Mouse (Mus musculus) thymus, adult 18-20 months (tissue): Measurements from ENCODE around the gene Dmrta1.
"Not testable (repeated sequence)": the region's sequence is repeated elsewhere in the genome, so short reads cannot be mapped to it uniquely, and the experiment has no call there.

Experiments
- DNase-seq, 2 experiments: peaks; one replicate each; pipeline ENCODE4 v3.0.0; 2022; ENCODE audit warnings: mixed read lengths in 2 of 2

Gene Dmrta1

GRCm38 (mm10) chr4:89679195-89679594 lies at the start of gene Dmrta1:
TSS of gene Dmrta1 (plus strand) at chr4:89679436.
- DNase-seq = no peak

DNA sequence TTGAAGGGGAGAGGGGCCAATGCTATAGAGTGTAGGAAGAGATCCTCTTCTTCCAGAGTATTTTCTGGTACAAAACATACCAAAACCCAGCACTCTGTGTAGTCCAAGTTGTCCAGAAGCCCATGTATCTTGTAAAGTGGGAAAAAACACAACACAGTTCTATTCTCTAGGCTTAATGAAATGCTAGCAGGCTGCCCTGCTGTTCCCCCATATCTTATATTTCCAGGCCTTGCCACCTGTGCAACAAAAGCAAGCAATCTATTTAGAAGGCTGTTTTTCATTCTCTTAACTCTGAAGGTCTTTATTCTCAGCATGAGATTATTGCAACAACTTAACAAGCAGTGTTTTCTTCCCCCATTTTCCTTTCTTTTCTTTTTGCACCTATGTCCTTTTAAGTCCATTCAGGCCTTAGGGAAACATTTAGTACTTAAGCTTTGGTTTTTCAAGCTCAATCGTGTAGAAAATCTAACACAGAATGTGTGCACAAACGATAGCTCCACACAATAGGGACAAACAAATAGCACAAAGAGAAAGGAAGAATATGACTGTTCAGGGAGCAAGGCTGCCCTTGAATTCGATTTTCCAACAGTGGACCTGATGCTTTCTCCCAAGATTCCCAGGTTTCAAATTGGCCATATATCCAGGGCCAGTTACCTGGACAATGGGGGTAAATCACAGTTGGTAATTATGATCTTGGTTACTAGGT lies 48.7 kb upstream of the Dmrta1 start:
- no peak for DNase-seq

DNA sequence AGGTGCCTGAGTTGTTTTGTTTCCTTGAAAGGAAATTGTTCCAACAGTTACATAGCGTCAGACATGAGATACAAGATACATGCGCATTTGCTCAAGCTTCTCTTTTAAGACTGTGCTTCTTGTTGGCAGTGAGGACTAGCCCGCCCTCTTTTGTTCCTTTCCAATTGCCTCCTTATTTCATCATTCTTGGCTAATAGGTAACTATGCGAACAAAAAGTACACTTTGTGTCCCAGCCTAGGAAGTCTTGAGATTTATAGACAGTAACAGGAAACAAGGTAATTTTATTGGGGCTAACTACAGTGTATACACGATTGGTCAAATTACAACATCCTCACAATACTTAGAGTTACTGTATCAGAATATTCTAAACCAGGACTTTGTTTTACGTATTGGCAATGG lies 47.7 kb upstream of the Dmrta1 start:
- DNase-seq = no peak

DNA sequence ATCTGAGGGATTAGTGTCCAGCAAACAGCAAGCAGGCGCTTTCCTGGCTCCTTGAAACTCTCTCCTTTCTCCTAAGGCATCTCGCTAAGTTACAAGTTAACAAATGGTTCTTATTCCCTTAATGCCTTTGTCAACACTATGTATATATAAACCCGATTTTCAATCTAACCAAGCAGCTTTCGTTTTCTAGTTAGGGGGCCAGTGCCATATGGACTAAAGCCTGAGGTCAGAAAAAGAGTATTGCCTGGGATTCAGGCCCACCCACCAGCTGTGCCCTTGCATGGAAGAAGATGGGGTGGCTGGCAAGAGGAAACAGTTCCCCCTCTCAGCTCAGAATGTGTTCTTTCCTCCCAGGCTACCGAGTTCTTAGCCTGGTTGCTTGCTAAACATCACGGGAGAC lies 40.6 kb upstream of the Dmrta1 start:
- no peak for DNase-seq

DNA sequence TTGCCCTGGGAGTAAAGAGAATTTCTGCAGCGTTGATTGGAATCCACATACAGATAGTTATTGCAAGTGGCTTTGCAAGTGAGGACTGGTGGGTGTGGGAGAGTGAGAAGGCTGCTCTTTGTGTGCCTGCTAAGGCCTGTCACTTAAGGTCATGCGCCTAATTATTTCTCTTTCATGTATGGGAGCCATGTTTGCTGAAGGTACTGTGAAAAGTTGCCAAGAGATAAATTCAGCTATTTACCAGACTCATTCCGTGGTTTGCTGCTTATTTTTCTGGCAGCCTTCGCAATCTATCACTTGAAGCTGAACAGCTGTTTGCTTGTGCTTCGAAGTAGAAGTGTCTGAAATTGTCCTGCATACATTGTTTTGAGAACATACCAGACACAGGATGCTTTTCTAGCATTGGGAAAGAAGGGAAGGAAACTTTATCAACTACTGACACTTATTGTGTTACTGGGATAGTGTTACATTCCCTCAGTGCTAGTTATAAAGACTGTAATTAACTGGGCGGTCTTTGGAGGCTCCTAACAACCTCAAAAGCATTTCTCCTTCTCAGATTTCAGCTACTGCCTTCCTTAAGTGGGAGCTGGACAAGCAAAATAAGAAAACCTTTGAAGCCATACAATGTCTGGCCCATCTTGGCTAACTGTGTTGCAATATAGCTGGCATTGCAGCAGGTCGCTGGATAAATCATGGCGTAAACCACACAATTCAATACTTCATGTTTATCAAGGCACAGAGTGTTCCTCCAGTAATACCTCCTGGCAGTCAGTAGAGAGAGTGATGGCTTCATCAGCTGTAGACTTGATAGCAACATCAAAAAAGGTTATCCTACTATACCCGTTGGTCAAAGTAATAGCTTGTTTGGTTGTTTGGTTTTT lies 34.8 kb upstream of the Dmrta1 start:
- no peak for DNase-seq

- DNase-seq = no peak
These were observed 28.6 kb upstream of the Dmrta1 start for GRCm38 (mm10) chr4:89650352-89651311.

GRCm38 (mm10) chr4:89651312-89651686 lies 27.9 kb upstream of the Dmrta1 start:
- DNase-seq = no peak

GRCm38 (mm10) chr4:89651779-89652178 lies 27.5 kb upstream of the Dmrta1 start:
- no peak for DNase-seq

DNA sequence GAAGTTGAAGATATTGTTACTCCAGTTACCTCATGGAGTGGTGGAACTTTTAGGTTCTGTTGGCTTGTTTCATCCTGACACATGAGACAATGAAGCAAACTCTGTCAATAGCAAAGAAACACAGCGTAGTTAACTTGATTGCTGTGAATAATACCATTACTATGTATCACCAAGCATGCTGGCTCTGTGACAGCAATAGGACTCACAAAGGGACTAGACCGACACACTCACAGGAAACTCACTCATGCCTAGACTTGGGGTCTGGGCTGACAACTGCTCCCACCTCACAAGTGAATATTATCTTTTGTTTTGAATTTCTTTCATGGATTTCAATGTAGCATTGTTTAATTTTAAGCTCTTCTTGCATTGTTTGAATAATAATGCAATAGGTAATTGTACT lies 15.8 kb upstream of the Dmrta1 start:
- no peak for DNase-seq

- no peak for DNase-seq
These were observed 4.5 kb upstream of the Dmrta1 start for GRCm38 (mm10) chr4:89674711-89675110.

GRCm38 (mm10) chr4:89677903-89678302 lies 1.3 kb upstream of the Dmrta1 start:
- DNase-seq = no peak

GRCm38 (mm10) chr4:89678713-89679112 lies 523 bp upstream of the Dmrta1 start:
- DNase-seq = no peak

- no peak for DNase-seq
These were observed 8.9 kb downstream of the Dmrta1 start for GRCm38 (mm10) chr4:89687961-89688803.

GRCm38 (mm10) chr4:89688804-89689497 lies 9.7 kb downstream of the Dmrta1 start:
- no peak for DNase-seq

- DNase-seq = no peak
These were observed 12.7 kb downstream of the Dmrta1 start for GRCm38 (mm10) chr4:89691936-89692335.

DNA sequence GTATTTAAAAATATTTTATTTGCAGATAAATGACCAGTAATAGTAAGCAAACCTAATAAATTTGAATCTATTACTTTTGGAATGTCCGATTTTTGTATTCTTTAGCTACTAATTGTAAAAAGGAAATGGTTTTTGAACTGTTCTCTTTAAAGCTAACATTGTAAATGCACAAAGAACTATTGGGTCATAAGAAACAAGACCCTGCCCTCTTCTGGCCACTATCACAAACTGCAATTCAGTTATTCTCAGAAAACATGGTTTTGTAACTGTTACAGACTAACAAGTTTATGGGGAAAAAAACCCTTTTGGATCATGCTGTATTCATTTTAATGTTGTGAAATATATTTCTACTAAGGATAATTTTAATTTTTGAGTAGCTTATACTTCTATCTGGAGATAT lies 13.5 kb downstream of the Dmrta1 start:
- no peak for DNase-seq

DNA sequence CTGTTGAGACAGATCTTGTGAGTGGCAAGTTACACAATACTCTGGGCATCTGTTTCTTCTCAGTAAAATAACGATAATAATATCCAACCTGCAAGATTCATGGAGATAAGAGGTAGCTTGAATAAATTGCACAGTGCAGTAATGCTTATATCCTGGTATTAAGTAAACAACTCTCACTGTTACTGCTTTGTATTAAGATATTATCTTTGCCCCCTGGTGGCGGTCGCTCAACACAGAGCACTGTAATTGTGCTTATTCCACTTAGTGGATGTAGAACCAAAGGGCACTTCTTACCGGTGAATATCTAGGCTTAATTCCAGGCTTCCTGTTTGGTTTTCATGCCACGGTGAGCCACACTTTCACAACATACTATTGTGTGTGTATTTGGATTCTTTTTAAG lies 16.4 kb downstream of the Dmrta1 start:
- no peak for DNase-seq

GRCm38 (mm10) chr4:89697951-89698350 lies 18.7 kb downstream of the Dmrta1 start:
- DNase-seq = no peak

DNA sequence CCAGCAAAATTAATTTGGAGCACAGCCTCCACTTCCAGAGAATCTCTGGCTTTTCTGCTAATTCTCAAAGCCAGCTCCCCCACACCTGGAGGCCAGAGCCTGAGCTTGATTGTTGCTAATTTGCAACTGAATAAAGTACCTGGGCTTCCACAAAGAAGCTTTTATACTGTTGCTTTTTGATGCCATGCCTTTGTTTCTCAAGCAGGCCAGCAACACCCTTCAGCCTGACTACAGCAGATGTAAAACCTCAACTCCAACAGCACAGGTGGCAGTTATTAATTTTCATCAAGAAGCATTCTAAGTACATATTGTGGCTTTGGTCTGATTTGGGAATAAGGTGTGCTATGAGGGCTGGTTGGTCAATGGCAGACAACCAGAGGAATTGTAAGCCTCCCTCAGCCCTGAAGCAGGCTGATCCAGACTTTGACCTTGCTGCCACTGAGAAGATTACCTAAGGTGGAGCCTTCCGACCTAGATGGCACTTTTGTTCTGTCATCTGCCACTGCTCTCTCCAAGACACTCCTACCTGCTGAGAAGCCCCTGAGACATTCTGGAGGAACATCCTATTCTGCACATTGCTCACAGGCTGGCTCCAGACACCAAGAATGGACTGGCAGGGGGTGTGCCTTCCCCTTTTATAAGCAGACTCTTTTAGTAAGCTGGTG lies 44.4 kb downstream of the Dmrta1 start:
- not testable (repeated sequence) for DNase-seq
